Mouse (Mus musculus) CH12F3 (cell line): ENCODE measurements around the gene Ttn.

ENCODE experiments used
- in situ Hi-C: fragments of 300-500 bp; cut with MboI; formaldehyde crosslinking; loops from 2 replicates; pipeline ENCODE4 v1.14.3; 2020; ENCODE audit warnings: low sequenced_read_pairs

The Ttn gene

DNA sequence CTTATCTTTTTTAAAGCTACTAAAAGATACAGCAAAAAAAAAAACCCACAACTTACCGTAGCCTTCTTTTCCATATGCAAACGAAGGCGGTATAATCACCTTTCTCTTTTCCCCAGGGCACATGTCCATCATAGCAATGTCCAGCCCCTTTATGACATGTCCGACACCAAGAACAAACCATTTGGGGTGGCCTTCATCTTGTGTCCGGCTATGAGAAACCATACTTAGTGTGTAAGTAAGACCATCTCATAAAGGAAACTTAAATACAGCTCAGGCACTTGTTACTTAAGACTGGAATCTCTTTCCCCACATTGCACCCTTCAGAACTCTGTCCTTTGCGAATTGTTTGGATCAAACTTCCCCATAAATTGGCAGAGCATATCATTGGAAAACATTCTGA lies 310.7 kb downstream of the Ttn start:
- in situ Hi-C loops, result no loop called here

DNA sequence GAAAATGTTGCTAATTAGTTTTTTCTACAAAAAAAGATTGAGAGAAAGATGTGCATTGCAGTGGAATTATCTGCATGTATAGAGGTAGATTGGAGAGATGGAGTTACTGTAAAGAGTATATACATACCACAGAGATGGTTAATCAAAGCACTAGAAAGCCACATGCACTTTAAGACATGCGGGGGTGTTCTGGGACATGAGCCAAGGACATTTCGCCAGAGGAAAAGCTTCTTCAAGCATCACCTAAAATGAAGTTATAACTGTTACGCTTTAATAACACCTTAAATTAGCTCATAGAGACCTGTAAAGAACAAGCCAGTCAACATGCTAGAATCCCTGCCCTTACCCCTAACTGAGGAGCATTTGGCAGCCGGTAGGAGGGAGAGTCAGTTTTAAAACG lies 315.1 kb downstream of the Ttn start:
- in situ Hi-C loops, result no loop called here

DNA sequence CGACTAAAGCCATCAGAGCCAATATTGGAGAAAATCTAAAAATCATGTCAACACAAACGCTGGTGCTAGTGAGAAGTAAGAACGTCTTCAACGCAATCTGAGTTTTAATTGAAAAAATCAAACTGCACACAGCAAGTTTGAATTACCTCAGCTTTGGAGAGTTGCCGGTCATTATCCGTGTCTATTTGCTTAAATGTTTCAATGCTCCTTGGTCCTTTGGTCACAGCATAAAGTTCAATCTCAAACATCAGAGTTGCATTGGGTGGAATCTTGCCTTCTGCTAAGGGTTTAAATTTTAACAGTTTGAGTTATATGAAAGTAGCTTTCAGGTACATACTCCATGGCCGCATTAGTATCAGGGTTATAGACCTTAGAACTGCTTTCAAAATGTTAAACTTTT lies 316.8 kb downstream of the Ttn start:
- in situ Hi-C loops, result no loop called here

DNA sequence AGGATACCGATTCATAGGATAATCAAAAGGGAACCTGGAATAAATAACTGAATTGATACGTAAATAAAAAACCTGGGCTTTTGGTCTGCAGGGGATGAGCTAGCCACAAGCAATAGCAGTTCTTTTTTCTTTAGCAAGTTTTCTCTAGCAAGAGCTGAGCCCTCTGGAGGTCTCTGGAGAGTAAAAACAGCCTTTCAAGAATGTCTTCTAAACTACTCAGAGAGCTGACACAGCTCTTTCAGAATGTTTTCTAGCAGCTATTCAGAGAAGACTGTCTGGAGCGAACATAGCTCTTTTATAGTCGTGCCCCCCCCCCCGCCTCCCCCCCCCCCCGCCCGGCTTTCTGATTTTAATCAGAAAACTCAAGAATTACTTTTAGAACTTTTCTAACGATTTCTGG lies 322.9 kb downstream of the Ttn start:
- in situ Hi-C loops, result no loop called here

DNA sequence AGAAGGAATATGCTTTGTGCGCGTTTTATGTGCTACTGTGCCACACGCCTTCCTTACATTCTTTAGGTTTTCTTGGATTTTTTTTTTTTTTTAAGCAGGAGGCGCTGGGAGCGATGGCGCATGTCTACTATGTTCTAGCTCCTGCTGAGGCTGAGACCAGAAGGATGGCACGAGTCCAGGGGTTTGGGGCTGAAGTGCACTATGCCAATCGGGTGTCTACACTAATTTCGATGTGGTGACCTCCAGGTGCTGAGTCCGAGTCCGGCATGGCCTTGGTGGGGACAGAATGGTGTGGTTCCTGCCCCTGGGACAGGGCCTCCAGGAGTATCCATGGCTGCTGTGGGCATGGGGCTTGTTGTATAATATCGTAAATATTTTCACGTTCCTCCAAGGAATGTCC lies 323.8 kb downstream of the Ttn start:
- in situ Hi-C loops, result no loop called here

DNA sequence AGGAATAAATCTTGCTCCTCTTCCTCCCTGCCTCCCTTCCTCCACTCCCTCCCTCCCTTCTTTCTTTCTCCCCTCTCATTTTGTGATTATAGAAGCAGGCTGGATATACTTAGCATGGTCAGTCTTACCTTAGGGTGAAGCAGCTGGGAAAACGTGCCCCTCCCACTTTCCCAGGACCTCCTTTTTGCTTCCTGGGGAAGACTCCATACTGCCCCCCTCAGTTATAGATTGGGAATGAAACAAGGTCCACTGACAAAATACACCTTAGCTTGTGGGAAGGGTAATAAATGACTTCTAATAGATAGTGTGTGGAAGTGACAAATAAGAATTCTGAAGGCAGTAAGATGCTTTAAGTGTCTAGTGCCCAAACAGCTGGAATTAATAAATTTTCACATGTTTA lies 326.4 kb downstream of the Ttn start:
- in situ Hi-C loops, result no loop called here

DNA sequence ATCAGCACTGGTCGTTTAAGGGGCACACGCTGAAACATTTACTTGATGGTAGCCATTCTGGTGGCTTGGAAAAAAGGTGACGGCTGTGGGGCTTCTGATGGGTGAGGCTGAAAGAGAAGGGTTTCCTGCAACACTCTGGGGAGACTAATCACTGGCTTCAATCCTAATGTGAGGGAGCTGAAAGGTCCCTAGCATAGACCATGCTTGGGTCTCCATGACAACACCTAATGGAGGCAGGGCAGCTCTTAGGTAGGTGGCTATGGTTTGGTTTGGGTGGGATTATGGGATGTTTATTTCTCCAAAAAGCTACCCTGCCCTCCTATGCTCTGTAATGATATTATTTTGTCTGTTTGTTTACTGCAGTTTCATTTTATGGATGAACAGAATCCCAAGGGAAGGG lies 326.9 kb downstream of the Ttn start:
- in situ Hi-C loops, result no loop called here

DNA sequence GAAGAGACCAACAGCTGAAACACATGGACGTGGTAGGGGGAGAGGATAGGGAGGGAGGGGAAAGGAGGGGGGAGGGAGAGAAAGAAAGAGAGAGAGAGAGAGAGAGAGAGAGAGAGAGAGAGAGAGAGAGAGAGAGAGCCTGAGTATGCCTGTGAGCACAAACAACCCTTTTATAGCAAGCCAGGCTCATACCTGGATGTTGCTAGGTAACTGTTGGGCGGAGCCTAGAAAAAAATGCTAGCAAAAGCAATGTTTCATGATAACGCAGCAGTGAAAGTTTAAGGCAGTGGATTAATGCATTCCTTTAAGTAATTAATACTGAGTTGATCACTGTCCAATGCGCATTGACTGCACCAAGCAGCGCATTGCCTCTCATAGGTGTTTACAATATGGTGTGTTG lies 327.7 kb downstream of the Ttn start:
- in situ Hi-C loops, result no loop called here
